Mouse (Mus musculus): ENCODE results near the gene Fibp.

DNA sequence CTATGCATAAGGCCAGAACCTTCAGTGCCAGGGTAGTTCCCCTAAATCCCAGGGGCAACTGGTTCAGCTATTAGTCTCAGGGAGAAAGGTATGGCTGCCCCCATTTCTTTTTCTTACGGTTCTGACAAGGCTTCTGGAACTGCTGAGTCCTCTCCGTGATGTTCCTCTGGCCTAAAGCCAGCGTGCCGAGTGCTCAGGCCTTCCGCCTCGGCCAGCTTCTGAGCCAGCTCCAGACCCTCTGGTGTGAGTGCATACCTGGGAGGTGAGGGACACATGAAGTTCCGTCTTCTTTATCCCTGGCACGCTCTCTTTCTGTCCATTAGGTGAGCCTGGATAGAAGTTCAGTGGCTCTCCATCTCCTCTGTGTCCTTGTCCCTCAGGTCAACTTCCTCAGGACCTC, 25.0 kb downstream of the Fibp start:
- TF ChIP-seq POLR2A (IDR thresholded peaks at IDR 0.05; ENCODE audit: low read depth, low read length) (no peak), CTCF (IDR thresholded peaks at IDR 0.05; ENCODE audit: extremely low read depth, insufficient read length, insufficient replicate concordance, low read depth, low read length) (no peak)

Data from small intestine, adult 2 months (tissue).